Mouse (Mus musculus) G1E (cell line): ENCODE data around the gene Adgrl3. TPM values are rescaled to one million over a fixed set of nuclear protein-coding genes. Genes with fewer than 3 reads are reported as not detected.

Experiments
- ATAC-seq: 2 replicates; pipeline ENCODE4 v1.8.0; 2016; ENCODE audit warnings: mild to moderate bottlenecking; ENCODE audit not compliant: insufficient number of reproducible peaks, poor library complexity, low FRiP score, severe bottlenecking; ENCODE audit errors: extremely low read depth
- DNase-seq: peaks from one replicate; pipeline ENCODE4 v3.0.0; 2012; ENCODE audit warnings: low spot score
- H3K27me3 ChIP-seq: 2 replicates; pipeline ENCODE4 v1.6.1; 2012; ENCODE audit warnings: mild to moderate bottlenecking, low read length, inconsistent platforms; ENCODE audit not compliant: insufficient read depth
- H3K36me3 ChIP-seq: replicated peaks from 2 replicates; pipeline ENCODE3; 2012; ENCODE audit warnings: mild to moderate bottlenecking, inconsistent platforms
- H3K4me1 ChIP-seq: 2 replicates; pipeline ENCODE4 v1.6.1; 2012; ENCODE audit warnings: low read depth, low read length, inconsistent platforms, mixed read lengths; ENCODE audit not compliant: insufficient read depth
- H3K4me3 ChIP-seq: 2 replicates; pipeline ENCODE4 v1.5.1; 2012; ENCODE audit warnings: low read depth, mild to moderate bottlenecking, inconsistent platforms, low read length, moderate library complexity, mixed read lengths
- H3K9me3 ChIP-seq: replicated peaks from 2 replicates; pipeline ENCODE4 v1.6.1; 2012; ENCODE audit warnings: inconsistent platforms
- CTCF ChIP-seq: IDR thresholded peaks from 2 replicates; pipeline ENCODE4 v1.5.1; 2012; ENCODE audit warnings: low read depth, low read length, inconsistent platforms, mixed read lengths
- GATA1 ChIP-seq: IDR thresholded peaks from 2 replicates; pipeline ENCODE4 v1.6.1; 2012; ENCODE audit warnings: borderline replicate concordance, low read length, inconsistent platforms, mixed read lengths
- GATA2 ChIP-seq: IDR thresholded peaks from 2 replicates; pipeline ENCODE4 v1.6.1; 2012; ENCODE audit warnings: low read depth, low read length, inconsistent platforms, borderline replicate concordance
- POLR2AphosphoS5 ChIP-seq: IDR thresholded peaks from 2 replicates; pipeline ENCODE4 v1.6.1; 2012; ENCODE audit warnings: low read depth, low read length, inconsistent platforms; ENCODE audit not compliant: insufficient replicate concordance
- TAL1 ChIP-seq: conservative IDR thresholded peaks from 2 replicates; pipeline ENCODE4 v1.6.1; 2012; ENCODE audit warnings: low read depth, low read length, inconsistent platforms, mixed read lengths
- polyA plus RNA-seq: library from polyadenylated mRNA; stranded (reverse); fragments of >175 nt; gene quantifications from 2 replicates; pipeline ENCODE4 v1.2.3, GENCODE M21; 2012
- total RNA-seq, 2 experiments: library from RNA; stranded (forward) in 1 of 2; stranded (reverse) in 1 of 2; fragments of 200-1000 nt in 1 of 2; fragments of >200 nt in 1 of 2; fragmentation: Nextera tagmentation in 1 of 2; gene quantifications; 2 replicates each; pipeline ENCODE4 v1.2.3; 2014 to 2017

The Adgrl3 gene
- total and polyA plus RNA-seq, 3 experiments: 0.98 TPM; not detected in 2

GRCm38 (mm10) chr5:81022306-81023071 is 2.6 kb downstream of the Adgrl3 start:
- ATAC-seq (no peak), DNase-seq (no peak)
- Histone ChIP-seq H3K36me3 (no peaks in the 10 kb centered on the region), H3K9me3 (peaks cover 37% of the 10 kb centered on the region), H3K4me3 (no peak overlapping the region; the same call in 1 of the 2 replicates), H3K4me1 (no peaks in the 10 kb centered on the region), H3K27me3 (no peaks in the 10 kb centered on the region; the same call in 1 of the 2 replicates)
- TF ChIP-seq CTCF: no peak
- TF ChIP-seq GATA1: no peak
- no peak for TF ChIP-seq POLR2AphosphoS5
- no peak for TF ChIP-seq GATA2

GRCm38 (mm10) chr5:81023923-81024715 is 4.2 kb downstream of the Adgrl3 start:
- TF ChIP-seq GATA2 (no peak), CTCF (no peak), GATA1 (no peak), POLR2AphosphoS5 (no peak), TAL1 (no peak)
- no peaks in the 10 kb centered on the region for H3K4me1 ChIP-seq
- H3K27me3 ChIP-seq: no peaks in the 10 kb centered on the region; the same call in 1 of the 2 replicates
- DNase-seq: no peak
- no peak for ATAC-seq
- peaks cover 37% of the 10 kb centered on the region for H3K9me3 ChIP-seq
- H3K36me3 ChIP-seq: no peaks in the 10 kb centered on the region
- no peak overlapping the region for H3K4me3 ChIP-seq

- no peak for TF ChIP-seq CTCF
- no peak for TF ChIP-seq GATA1
- no peak for TF ChIP-seq TAL1
- no peak for TF ChIP-seq POLR2AphosphoS5
- TF ChIP-seq GATA2: no peak
- Histone ChIP-seq H3K4me1 (no peaks in the 10 kb centered on the region), H3K36me3 (no peaks in the 10 kb centered on the region), H3K9me3 (peaks cover 3% of the 10 kb centered on the region), H3K27me3 (no peaks in the 10 kb centered on the region), H3K4me3 (no peak overlapping the region)
- ATAC-seq (no peak), DNase-seq (no peak)
Observed at GRCm38 (mm10) chr5:81028875-81029274, 8.9 kb downstream of the Adgrl3 start.

- H3K27me3 ChIP-seq: no peaks in the 10 kb centered on the region
- no peaks in the 10 kb centered on the region for H3K4me1 ChIP-seq
- 0 out of 2 replicates have a peak, but pooled peaks cover 3% of the 10 kb centered on the region for H3K9me3 ChIP-seq
- DNase-seq (no peak), ATAC-seq (no peak)
- H3K36me3 ChIP-seq: no peaks in the 10 kb centered on the region
- H3K4me3 ChIP-seq: no peak overlapping the region
- TF ChIP-seq TAL1 (no peak), GATA1 (no peak), POLR2AphosphoS5 (no peak), GATA2 (no peak), CTCF (no peak)
Observed at GRCm38 (mm10) chr5:81037091-81037490, 17.2 kb downstream of the Adgrl3 start.

GRCm38 (mm10) chr5:81043875-81044274 is 23.9 kb downstream of the Adgrl3 start:
- ATAC-seq (no peak), DNase-seq (no peak)
- Histone ChIP-seq H3K27me3 (no peaks in the 10 kb centered on the region), H3K4me1 (no peaks in the 10 kb centered on the region), H3K9me3 (peaks cover 6% of the 10 kb centered on the region; the same call in 1 of the 2 replicates), H3K4me3 (no peak overlapping the region), H3K36me3 (no peaks in the 10 kb centered on the region)
- TF ChIP-seq GATA1: no peak
- no peak for TF ChIP-seq TAL1
- TF ChIP-seq GATA2: no peak
- TF ChIP-seq CTCF: no peak
- TF ChIP-seq POLR2AphosphoS5: no peak

- H3K36me3 ChIP-seq: no peaks in the 10 kb centered on the region
- no peak overlapping the region for H3K4me3 ChIP-seq
- ATAC-seq: no peak
- H3K9me3 ChIP-seq: peaks cover 6% of the 10 kb centered on the region; the same call in 1 of the 2 replicates
- TF ChIP-seq POLR2AphosphoS5 (no peak), GATA2 (no peak), GATA1 (no peak), TAL1 (no peak), CTCF (no peak)
- no peaks in the 10 kb centered on the region for H3K4me1 ChIP-seq
- no peak for DNase-seq
- H3K27me3 ChIP-seq: no peaks in the 10 kb centered on the region
Observed at GRCm38 (mm10) chr5:81046128-81046527, 26.2 kb downstream of the Adgrl3 start.
